Mouse (Mus musculus) spleen, adult 2 months (tissue): ENCODE data around the gene Zfp518a. TPM values are rescaled to one million over a fixed set of nuclear protein-coding genes. Genes with fewer than 3 reads are reported as not detected.
A peak's percentile ranks its signal among the peaks of the same experiment; 100 is the strongest.

Experiments used
- DNase-seq, 2 experiments: peaks; one replicate each; pipeline versions ENCODE4 v3.0.0 to v3.0.0-alpha.2; 2012 to 2021; ENCODE audit warnings: low spot score in 2 of 2, low read depth in 1 of 2
- H3K27ac ChIP-seq: fragments of 200-500 bp; 2 replicates; pipeline ENCODE4 v1.5.1; 2012; ENCODE audit warnings: low read length, inconsistent platforms; ENCODE audit not compliant: insufficient read depth
- H3K27me3 ChIP-seq: fragments of 200-500 bp; 2 replicates; pipeline ENCODE4 v1.6.1; 2012; ENCODE audit warnings: mild to moderate bottlenecking, moderate library complexity, low read length, inconsistent platforms; ENCODE audit not compliant: control insufficient read depth, insufficient read depth
- H3K36me3 ChIP-seq: fragments of 200-500 bp; 2 replicates; pipeline ENCODE4 v1.6.1; 2012; ENCODE audit warnings: mild to moderate bottlenecking, low read length, inconsistent platforms; ENCODE audit not compliant: control insufficient read depth, insufficient read depth
- H3K4me1 ChIP-seq: fragments of 200-500 bp; 2 replicates; pipeline ENCODE4 v1.6.1; 2011; ENCODE audit warnings: inconsistent platforms; ENCODE audit not compliant: control insufficient read depth, insufficient read depth, insufficient read length
- H3K4me3 ChIP-seq: fragments of 200-500 bp; 2 replicates; pipeline ENCODE4 v1.5.1; 2011; ENCODE audit warnings: mild to moderate bottlenecking, inconsistent platforms; ENCODE audit not compliant: insufficient read depth, insufficient read length; ENCODE audit errors: extremely low read depth
- CTCF ChIP-seq: fragments of 200-500 bp; IDR thresholded peaks from 2 replicates; pipeline ENCODE4 v1.5.1; 2011; ENCODE audit warnings: mild to moderate bottlenecking, inconsistent platforms; ENCODE audit not compliant: insufficient read depth, insufficient read length, insufficient replicate concordance; ENCODE audit errors: extremely low read depth
- POLR2A ChIP-seq: fragments of 200-500 bp; IDR thresholded peaks from 2 replicates; pipeline ENCODE4 v1.6.1; 2011; ENCODE audit warnings: low read depth, low read length, inconsistent platforms
- WGBS: fragments of 180-500 bp; shearing (Covaris S2); methylation state at CpG from one replicate; pipeline ENCODE4 v1.1.7; 2018; 5-methylcytosine and 5-hydroxymethylcytosine counted together
- polyA plus RNA-seq: library from polyadenylated mRNA; depleted of rRNA; stranded (reverse); fragments of >200 nt; gene quantifications from 2 replicates; pipeline ENCODE4 v1.2.3, GENCODE M21; 2012; rRNA removed

Gene Zfp518a
- polyA plus RNA-seq, 1 experiment, result 0.69 TPM

GRCm38 (mm10) chr19:40964936-40965850, 70.7 kb downstream of the Zfp518a start:
- peaks cover 12% of the 10 kb centered on the region for H3K36me3 ChIP-seq
- no peak for DNase-seq
- no peak overlapping the region for H3K4me3 ChIP-seq
- TF ChIP-seq CTCF (no peak), POLR2A (no peak)
- H3K4me1 ChIP-seq, result peaks cover 29% of the 10 kb centered on the region; the same call in 1 of the 2 replicates
- peak overlapping the region; percentile 12; the same call in 1 of the 2 replicates for H3K27ac ChIP-seq
- no peaks in the 10 kb centered on the region for H3K27me3 ChIP-seq
- WGBS, result 64% methylated on average over 6 of the region's 6 CpGs

Other genes with a start within 250 kb of the Zfp518a start
- 0.04 TPM in 1 of 2 replicates, not detected in the other for gene Cc2d2b, start 146.0 kb upstream of the Zfp518a start, polyA plus RNA-seq
- gene Ccnj, start 63.4 kb upstream of the Zfp518a start, polyA plus RNA-seq, result 8.4 and 10.5 TPM in 2 replicates
- gene Blnk, start 99.8 kb downstream of the Zfp518a start, polyA plus RNA-seq, result 54.3 and 61.0 TPM in 2 replicates
- gene Dntt, start 134.6 kb downstream of the Zfp518a start, polyA plus RNA-seq, result 0.43 and 0.89 TPM in 2 replicates
- not detected in 2 replicates for gene Opalin, start 182.4 kb downstream of the Zfp518a start, polyA plus RNA-seq